Mouse (Mus musculus) spleen, adult 2 months (tissue): Measurements from ENCODE around the gene Inpp5b.

Experiments
- CTCF ChIP-seq: fragments of 200-500 bp; IDR thresholded peaks from 2 replicates; pipeline ENCODE4 v1.5.1; 2011; ENCODE audit warnings: mild to moderate bottlenecking, inconsistent platforms; ENCODE audit not compliant: insufficient read depth, insufficient read length, insufficient replicate concordance; ENCODE audit errors: extremely low read depth
- POLR2A ChIP-seq: fragments of 200-500 bp; IDR thresholded peaks from 2 replicates; pipeline ENCODE4 v1.6.1; 2011; ENCODE audit warnings: low read depth, low read length, inconsistent platforms

DNA sequence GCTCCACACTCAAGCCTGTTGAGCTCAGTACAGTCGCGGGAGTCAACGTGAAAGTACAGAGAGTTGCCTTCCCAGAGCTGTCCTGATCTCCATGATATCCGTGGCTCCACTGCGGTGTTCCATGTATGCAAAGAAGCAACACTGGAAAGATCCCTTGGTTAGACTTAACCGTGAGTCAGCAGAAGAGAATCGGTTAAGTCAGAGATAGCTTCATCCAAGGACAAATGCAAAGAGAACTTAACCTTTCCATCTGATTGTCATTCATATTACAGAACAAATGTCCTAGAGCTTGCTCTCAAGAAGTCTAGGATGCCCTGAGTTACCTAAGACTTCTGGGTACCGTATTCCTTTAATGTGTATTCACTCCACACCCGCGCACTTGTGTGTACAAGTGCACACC lies 91.1 kb downstream of the Inpp5b start:
- TF ChIP-seq CTCF = no peak
- TF ChIP-seq POLR2A = no peak
